Mouse (Mus musculus): ENCODE results near the gene Glod5.

- TF ChIP-seq GATA1 (IDR thresholded peaks at IDR 0.05; ENCODE audit: low read length): no peak
- TF ChIP-seq TAL1 (IDR thresholded peaks at IDR 0.05; ENCODE audit: low read length): no peak
Observed at GRCm38 (mm10) chrX:8020111-8020778, 2.0 kb upstream of the Glod5 start.

Measured in erythroblast, embryonic 14.5 days (primary cell).